Mouse (Mus musculus): ENCODE data around the gene Gm364. TPM values are rescaled to one million over a fixed set of nuclear protein-coding genes. Genes with fewer than 3 reads are reported as not detected.

Gene Gm364
- not detected in 2 replicates for polyA plus RNA-seq (2015; fragmentation: Nextera tagmentation; extraction: Ambion mirVana)

DNA sequence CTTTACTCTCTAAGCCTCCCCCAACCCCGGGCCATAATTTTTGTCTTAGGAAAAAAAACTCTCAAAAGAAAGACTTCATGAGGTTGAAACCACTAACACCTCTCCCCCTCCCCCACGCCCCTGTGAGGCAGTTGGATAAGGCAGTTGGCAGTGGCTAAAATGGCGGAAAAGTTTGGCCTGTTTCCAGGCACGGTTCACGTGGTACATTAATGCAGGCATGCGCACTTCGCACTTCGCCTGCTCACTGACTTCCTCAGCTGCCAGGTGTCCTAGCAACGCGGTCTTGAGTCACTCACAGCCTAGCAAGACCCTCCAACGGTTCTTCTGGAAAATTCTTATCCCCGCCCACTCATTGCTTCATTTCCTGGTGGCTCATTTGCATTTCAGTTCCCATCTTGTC lies at the start of gene Gm364:
TSS of gene Gm364 (plus strand) at position 386 of the 400 bp plus-strand sequence.
- Histone ChIP-seq H3K4me3 (no peak within 1 kb of the TSS), H3K9me3 (no peaks in the 10 kb centered on the region), H3K36me3 (no peaks in the 10 kb centered on the region), H3K4me1 (no peaks in the 10 kb centered on the region), H3K27ac (no peak within 1 kb of the TSS), H3K9ac (no peak within 1 kb of the TSS), H3K27me3 (no peaks in the 10 kb centered on the region), H3K4me2 (replicated peaks) (no peak within 1 kb of the TSS)
- WGBS: 94% methylated on average over 12 of the region's 12 CpGs
- ATAC-seq (ENCODE audit: low FRiP score, low read depth): no peak

DNA sequence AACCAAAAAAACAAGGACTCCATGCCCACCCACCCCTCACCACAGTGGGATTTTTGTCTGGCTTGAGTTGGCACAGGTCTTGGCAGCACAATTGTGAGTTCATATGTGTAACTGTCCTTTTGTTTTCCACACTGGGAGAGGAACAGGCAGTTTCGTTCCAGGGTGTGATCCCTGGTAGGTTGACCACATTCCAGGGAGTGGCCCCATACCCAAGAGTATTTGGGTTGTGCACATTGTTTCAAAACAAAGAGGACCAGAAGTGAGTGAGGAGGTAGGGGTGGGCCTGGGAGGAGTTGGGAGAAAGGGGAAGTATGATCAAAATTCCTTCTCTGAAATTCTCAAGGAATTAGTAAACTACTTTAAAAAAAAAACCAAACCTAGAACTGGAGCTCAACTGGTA lies 49.6 kb upstream of the Gm364 start:
- ATAC-seq (ENCODE audit: low FRiP score, low read depth): no peak
- Histone ChIP-seq H3K27ac (no peak overlapping the region), H3K9me3 (no peaks in the 10 kb centered on the region), H3K27me3 (no peaks in the 10 kb centered on the region), H3K4me3 (no peak overlapping the region), H3K4me2 (replicated peaks) (no peak overlapping the region), H3K4me1 (no peaks in the 10 kb centered on the region), H3K9ac (no peak overlapping the region), H3K36me3 (no peaks in the 10 kb centered on the region)
- WGBS: 68% methylated on average over 1 of the region's 1 CpGs

GRCm38 (mm10) chrX:57364891-57365569 lies 43.9 kb upstream of the Gm364 start:
- Histone ChIP-seq H3K4me1 (no peaks in the 10 kb centered on the region), H3K9ac (no peak overlapping the region), H3K4me3 (no peak overlapping the region), H3K27me3 (no peaks in the 10 kb centered on the region), H3K36me3 (no peaks in the 10 kb centered on the region), H3K4me2 (replicated peaks) (no peak overlapping the region), H3K9me3 (no peaks in the 10 kb centered on the region), H3K27ac (no peak overlapping the region)
- 74% methylated on average over 2 of the region's 2 CpGs for WGBS
- ATAC-seq (ENCODE audit: low FRiP score, low read depth): no peak

DNA sequence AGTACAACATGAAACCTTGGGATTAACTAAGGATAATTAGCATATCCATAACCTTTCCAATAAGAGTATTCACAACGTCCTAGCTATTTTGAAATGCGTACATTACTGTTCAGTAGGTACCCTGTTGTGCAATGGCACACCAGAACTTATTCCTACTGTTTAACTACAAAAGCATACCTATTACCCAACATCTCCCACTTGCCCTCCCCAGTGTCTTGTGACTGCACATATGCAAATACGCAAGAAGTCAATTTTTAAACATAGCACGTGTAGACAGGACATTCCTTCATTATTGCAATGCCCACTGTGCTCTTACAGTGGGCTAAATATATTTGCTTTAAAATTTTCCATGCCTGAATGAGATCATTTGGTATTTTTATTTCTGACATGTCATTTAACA lies 36.0 kb upstream of the Gm364 start:
- H3K27ac ChIP-seq: no peak overlapping the region
- peaks cover 13% of the 10 kb centered on the region for H3K36me3 ChIP-seq
- no peak overlapping the region for H3K4me2 ChIP-seq (replicated peaks)
- no peak overlapping the region for H3K9ac ChIP-seq
- no peaks in the 10 kb centered on the region for H3K4me1 ChIP-seq
- H3K4me3 ChIP-seq: no peak overlapping the region
- no peaks in the 10 kb centered on the region for H3K9me3 ChIP-seq
- no peak for ATAC-seq (ENCODE audit: low FRiP score, low read depth)
- 77% methylated on average over 4 of the region's 4 CpGs for WGBS
- H3K27me3 ChIP-seq: no peaks in the 10 kb centered on the region

DNA sequence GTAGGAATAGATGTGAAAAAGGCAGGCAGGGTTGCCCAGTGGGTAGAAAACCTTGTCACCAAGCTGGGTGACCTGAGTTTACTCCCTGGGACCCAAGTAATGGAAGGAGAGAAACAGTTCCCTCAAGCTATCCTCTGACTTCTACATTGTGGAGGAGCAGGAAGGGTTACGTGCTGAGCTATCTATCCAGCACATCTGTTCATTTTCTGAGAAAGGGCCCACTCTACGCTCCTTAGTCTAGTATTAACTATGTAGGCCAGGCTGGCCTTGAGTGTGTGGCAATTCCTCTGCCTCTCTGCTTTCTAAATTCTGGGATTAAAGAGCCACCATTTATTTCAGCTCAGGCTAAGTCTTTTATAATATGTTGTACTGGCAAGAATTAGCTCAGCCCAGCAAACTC lies 35.4 kb upstream of the Gm364 start:
- no peak overlapping the region for H3K4me3 ChIP-seq
- no peak overlapping the region for H3K27ac ChIP-seq
- no peaks in the 10 kb centered on the region for H3K27me3 ChIP-seq
- H3K4me2 ChIP-seq (replicated peaks): no peak overlapping the region
- no peaks in the 10 kb centered on the region for H3K9me3 ChIP-seq
- H3K36me3 ChIP-seq: peaks cover 16% of the 10 kb centered on the region
- no peaks in the 10 kb centered on the region for H3K4me1 ChIP-seq
- H3K9ac ChIP-seq: no peak overlapping the region
- 88% methylated on average over 2 of the region's 2 CpGs for WGBS
- ATAC-seq (ENCODE audit: low FRiP score, low read depth): no peak

GRCm38 (mm10) chrX:57374029-57374428 lies 34.9 kb upstream of the Gm364 start:
- no peak overlapping the region for H3K4me3 ChIP-seq
- no peaks in the 10 kb centered on the region for H3K27me3 ChIP-seq
- H3K4me1 ChIP-seq: no peaks in the 10 kb centered on the region
- no peak for ATAC-seq (ENCODE audit: low FRiP score, low read depth)
- H3K36me3 ChIP-seq: peaks cover 19% of the 10 kb centered on the region
- WGBS: 81% methylated on average over 2 of the region's 2 CpGs
- H3K4me2 ChIP-seq (replicated peaks): no peak overlapping the region
- no peaks in the 10 kb centered on the region for H3K9me3 ChIP-seq
- no peak overlapping the region for H3K27ac ChIP-seq
- no peak overlapping the region for H3K9ac ChIP-seq

- H3K9me3 ChIP-seq: no peaks in the 10 kb centered on the region
- ATAC-seq (ENCODE audit: low FRiP score, low read depth): no peak
- no peak overlapping the region for H3K9ac ChIP-seq
- H3K4me1 ChIP-seq: no peaks in the 10 kb centered on the region
- WGBS: 82% methylated on average over 3 of the region's 3 CpGs
- no peak overlapping the region for H3K4me3 ChIP-seq
- no peaks in the 10 kb centered on the region for H3K27me3 ChIP-seq
- no peak overlapping the region for H3K27ac ChIP-seq
- H3K4me2 ChIP-seq (replicated peaks): no peak overlapping the region
- peaks cover 33% of the 10 kb centered on the region for H3K36me3 ChIP-seq
Observed at GRCm38 (mm10) chrX:57377096-57377495, 31.9 kb upstream of the Gm364 start.

GRCm38 (mm10) chrX:57378579-57378978 lies 30.4 kb upstream of the Gm364 start:
- no peak overlapping the region for H3K4me3 ChIP-seq
- H3K9me3 ChIP-seq: no peaks in the 10 kb centered on the region
- H3K4me2 ChIP-seq (replicated peaks): no peak overlapping the region
- H3K4me1 ChIP-seq: no peaks in the 10 kb centered on the region
- H3K36me3 ChIP-seq: peaks cover 41% of the 10 kb centered on the region
- no peak overlapping the region for H3K27ac ChIP-seq
- 89% methylated on average over 3 of the region's 3 CpGs for WGBS
- no peak for ATAC-seq (ENCODE audit: low FRiP score, low read depth)
- no peak overlapping the region for H3K9ac ChIP-seq
- no peaks in the 10 kb centered on the region for H3K27me3 ChIP-seq

GRCm38 (mm10) chrX:57380915-57381314 lies 28.0 kb upstream of the Gm364 start:
- 57% methylated on average over 5 of the region's 5 CpGs for WGBS
- Histone ChIP-seq H3K4me2 (replicated peaks) (no peak overlapping the region), H3K27me3 (no peaks in the 10 kb centered on the region), H3K36me3 (peaks cover 59% of the 10 kb centered on the region), H3K9me3 (no peaks in the 10 kb centered on the region), H3K9ac (no peak overlapping the region), H3K4me3 (no peak overlapping the region), H3K27ac (no peak overlapping the region), H3K4me1 (no peaks in the 10 kb centered on the region)
- ATAC-seq (ENCODE audit: low FRiP score, low read depth): no peak

DNA sequence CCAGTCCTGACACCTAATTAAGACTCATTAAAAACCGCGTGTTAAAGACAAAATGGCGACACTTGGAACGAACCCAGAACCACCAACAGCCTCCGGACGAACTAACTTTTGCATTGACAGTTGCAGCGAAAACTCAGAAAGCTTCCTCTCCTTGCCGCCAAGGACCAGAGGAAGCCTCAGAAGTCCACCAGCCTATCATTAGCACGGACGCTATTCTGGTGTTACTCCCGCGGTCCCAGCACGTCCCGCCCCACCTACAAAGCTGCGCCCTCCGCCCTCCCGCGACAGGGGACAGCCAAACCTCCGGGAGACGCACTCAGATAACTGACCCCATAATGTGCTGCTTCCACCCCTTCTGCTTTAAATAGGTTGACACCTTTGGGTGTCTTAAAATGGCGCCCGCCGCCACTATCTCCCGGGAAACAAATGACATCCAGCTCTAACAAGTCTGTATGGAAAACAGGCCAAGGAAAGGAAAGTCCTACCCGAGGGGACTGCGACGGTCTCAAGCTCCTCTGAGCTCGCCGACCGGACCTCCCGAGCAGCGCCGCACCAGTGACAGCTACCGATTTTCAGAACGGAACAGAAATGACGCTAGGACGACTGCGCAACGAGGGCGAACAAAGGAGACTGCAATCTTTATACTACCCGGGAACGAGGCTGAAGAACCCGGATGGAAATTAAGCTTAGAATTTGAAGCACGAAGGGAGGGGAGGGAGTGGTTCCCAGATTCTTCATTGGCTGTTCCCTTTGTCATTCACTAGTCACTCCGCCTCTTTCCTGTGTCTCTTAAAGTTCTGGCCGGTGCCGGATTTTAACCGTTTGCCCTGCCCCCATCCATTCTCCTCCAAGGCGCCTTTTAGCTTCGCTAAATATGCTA lies 16.3 kb upstream of the Gm364 start, which contains the start of gene Rbmx:
TSS of gene Rbmx (minus strand) at position 670 of the 880 bp plus-strand sequence.
- Histone ChIP-seq H3K36me3 (peaks cover 24% of the 10 kb centered on the region), H3K27ac (peak within 1 kb of the TSS; percentile 88), H3K4me1 (no peaks in the 10 kb centered on the region), H3K27me3 (no peaks in the 10 kb centered on the region), H3K4me3 (peak within 1 kb of the TSS; percentile 56), H3K9ac (peak within 1 kb of the TSS; percentile 85), H3K9me3 (no peaks in the 10 kb centered on the region), H3K4me2 (replicated peaks) (peak within 1 kb of the TSS; percentile 63)
- 14% methylated on average over 50 of the region's 50 CpGs for whole genome bisulfite sequencing
- peak; percentile 96 for ATAC-seq (ENCODE audit: low FRiP score, low read depth)

GRCm38 (mm10) chrX:57393412-57393811 lies 15.5 kb upstream of the Gm364 start:
- H3K27me3 ChIP-seq: no peaks in the 10 kb centered on the region
- H3K4me1 ChIP-seq: no peaks in the 10 kb centered on the region
- H3K36me3 ChIP-seq: peaks cover 19% of the 10 kb centered on the region
- WGBS: 21% methylated on average over 7 of the region's 7 CpGs
- no peak overlapping the region for H3K9ac ChIP-seq
- H3K4me3 ChIP-seq: peak overlapping the region; percentile 56
- peak overlapping the region; percentile 52 for H3K4me2 ChIP-seq (replicated peaks)
- no peak overlapping the region for H3K27ac ChIP-seq
- no peaks in the 10 kb centered on the region for H3K9me3 ChIP-seq
- no peak for ATAC-seq (ENCODE audit: low FRiP score, low read depth)

DNA sequence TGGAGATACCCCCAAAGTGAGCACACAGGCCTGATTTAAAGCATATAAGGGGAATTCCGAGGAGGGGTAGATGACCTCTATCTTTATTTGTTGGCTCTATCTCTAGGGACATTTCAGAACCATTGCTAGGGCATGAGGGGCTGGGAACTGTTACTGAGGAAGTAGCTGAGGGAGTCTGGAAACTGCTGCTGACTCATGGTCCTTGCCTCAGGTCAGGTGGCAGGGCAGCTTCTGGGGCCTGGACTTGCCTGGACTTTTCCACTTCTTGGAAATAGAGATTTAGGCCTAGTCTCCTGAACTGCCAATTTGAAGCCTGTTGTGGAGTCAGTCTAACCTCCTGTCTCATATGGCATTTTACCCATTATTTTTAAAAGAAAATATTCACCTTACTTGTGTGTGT lies 7.6 kb upstream of the Gm364 start:
- no peak overlapping the region for H3K27ac ChIP-seq
- H3K4me1 ChIP-seq: no peaks in the 10 kb centered on the region
- H3K27me3 ChIP-seq: no peaks in the 10 kb centered on the region
- H3K36me3 ChIP-seq: no peaks in the 10 kb centered on the region
- H3K9me3 ChIP-seq: no peaks in the 10 kb centered on the region
- H3K9ac ChIP-seq: no peak overlapping the region
- WGBS: 77% methylated on average over 1 of the region's 1 CpGs
- no peak for ATAC-seq (ENCODE audit: low FRiP score, low read depth)
- H3K4me3 ChIP-seq: no peak overlapping the region
- no peak overlapping the region for H3K4me2 ChIP-seq (replicated peaks)

Measured in limb, embryonic 13.5 days (tissue).